Mouse (Mus musculus): Measurements from ENCODE around the gene Slc1a7. TPM values are rescaled to one million over a fixed set of nuclear protein-coding genes. Genes with fewer than 3 reads are reported as not detected.
A peak's percentile ranks its signal among the peaks of the same experiment; 100 is the strongest.

Slc1a7 gene
- total RNA-seq, 2 experiments from 2014 or later, result not detected

DNA sequence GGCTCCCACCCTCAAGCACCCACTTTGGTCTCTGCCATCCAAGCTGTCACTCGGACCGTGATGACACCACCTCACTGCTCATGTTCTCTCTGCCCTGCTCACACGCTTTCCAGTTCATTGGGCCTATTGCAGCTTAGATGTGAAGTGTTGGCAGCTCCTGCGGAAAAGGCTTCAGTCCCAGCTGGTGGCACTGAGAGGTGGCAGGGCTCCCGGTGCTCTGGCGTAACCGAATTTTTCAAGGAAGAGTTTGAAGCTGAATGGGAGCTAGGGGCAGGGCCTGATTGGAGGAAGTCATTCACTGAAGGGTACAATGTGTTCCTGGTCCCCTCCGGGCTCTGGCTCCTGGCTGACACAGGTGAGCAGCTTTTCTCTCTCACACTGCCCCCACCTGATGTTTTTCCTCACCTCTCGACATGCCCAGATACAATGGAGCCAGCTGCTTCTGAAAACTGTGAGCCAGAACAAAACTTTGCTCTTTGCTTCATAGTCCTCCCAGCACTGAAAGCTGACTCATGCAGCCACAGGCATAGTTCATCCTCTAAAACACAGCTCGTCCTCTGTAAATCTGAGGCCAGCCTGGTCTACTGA, 83.6 kb downstream of the Slc1a7 start:
- DNase-seq (ENCODE audit: low spot score in 2 of 2), result no peak
- H3K27ac ChIP-seq, result peak overlapping the region; percentile 67
- no peak; the same call in 1 of the 2 replicates for TF ChIP-seq CTCF (conservative IDR thresholded peaks at IDR 0.05)
- no peak overlapping the region for H3K4me3 ChIP-seq

DNA sequence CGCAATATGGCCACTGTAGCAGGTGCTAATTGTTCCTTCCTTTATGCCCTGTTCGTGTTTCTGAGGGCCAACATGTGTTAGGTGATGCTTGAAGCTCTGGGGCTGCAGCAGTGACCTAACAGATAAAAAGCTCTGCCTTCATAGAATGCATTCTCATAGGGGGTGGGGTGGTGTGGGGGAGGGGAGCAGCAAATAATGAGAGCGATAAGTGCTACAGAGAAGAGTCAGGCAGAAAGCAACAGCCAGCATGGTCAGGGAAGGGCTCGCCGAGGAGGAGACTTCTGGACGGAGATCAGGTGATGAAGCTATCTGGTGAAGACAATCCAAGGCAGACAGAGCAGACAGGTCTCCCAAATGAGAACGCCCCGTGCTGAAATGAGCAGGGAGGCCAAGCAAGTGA, 84.5 kb downstream of the Slc1a7 start:
- no peak for TF ChIP-seq CTCF (conservative IDR thresholded peaks at IDR 0.05)
- no peak for DNase-seq (ENCODE audit: low spot score in 2 of 2)
- no peak overlapping the region for H3K4me3 ChIP-seq
- 0 out of 2 replicates have a peak overlapping the region, but pooled peaks have one; percentile 67 for H3K27ac ChIP-seq

DNA sequence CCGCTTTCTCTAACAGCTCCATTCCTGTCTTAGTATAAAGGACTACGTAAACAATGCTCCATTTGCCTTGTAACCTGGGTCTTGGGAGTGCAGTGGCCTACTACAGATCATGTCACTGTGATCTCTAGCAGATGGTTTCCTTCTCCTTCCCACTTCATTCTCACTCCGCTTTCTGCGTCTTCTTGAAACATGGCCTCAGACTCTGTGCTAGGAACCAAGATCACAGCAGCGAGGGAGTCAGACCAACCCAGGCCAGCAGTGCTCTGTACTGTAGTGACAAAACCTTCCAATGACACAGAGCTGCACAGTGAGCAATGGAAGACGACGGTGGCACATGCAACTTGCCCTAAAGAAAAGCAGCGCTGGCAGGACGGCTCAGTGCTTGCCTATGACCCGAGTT, 87.7 kb downstream of the Slc1a7 start:
- no peak for TF ChIP-seq CTCF (conservative IDR thresholded peaks at IDR 0.05)
- Histone ChIP-seq H3K4me3 (no peak overlapping the region), H3K27ac (no peak overlapping the region)
- no peak for DNase-seq (ENCODE audit: low spot score in 2 of 2)

- TF ChIP-seq CTCF (conservative IDR thresholded peaks at IDR 0.05), result no peak
- no peak for DNase-seq (ENCODE audit: low spot score in 2 of 2)
- no peak overlapping the region for H3K27ac ChIP-seq
These were observed 89.1 kb downstream of the Slc1a7 start for GRCm38 (mm10) chr4:108057247-108057646.

GRCm38 (mm10) chr4:108058166-108058565, 90.0 kb downstream of the Slc1a7 start:
- no peak for TF ChIP-seq CTCF (conservative IDR thresholded peaks at IDR 0.05)
- Histone ChIP-seq H3K27ac (peak overlapping the region; percentile 28; the same call in 1 of the 2 replicates), H3K4me3 (no peak overlapping the region)
- DNase-seq (ENCODE audit: low spot score in 2 of 2), result no peak

More at GRCm38 (mm10) chr4:108057247-108057646, 89.1 kb downstream of the Slc1a7 start:
- no peak overlapping the region for H3K4me3 ChIP-seq

DNA sequence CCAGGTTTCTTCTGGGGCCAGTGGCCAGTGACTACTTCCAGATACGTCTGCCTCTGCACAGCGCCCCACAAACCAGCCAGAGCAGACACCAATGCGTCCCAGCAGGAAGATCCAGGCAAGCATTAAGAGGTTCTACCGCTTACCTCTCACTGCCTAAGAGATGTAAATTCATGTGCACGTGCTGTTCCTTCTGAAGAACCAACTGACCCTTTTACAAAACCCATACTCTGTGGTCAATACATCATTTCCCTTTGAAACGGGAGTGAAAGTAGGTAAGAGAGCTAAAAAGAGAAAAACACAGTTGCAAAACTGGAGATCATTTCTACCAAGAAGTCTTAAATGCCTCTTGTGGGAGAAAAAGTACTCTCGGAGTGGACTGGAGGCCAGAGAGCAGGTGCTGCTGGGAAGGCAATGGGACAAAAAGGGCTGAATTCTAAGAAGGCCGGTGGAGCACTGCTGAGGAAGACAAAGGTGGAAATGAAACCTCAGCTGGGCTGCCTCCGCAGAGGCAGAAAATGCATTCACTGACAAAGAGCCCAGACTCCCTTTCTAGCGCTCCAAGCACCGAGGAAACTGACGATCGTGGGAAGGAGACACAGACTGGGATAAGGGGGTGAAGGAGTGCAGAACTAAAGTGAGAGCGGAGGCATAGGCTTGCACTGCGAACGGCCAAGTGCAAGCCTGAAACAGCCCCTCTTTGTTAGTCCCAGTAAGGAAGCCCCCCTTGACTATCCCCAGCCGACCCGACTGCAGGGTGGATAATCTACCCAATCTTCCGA, 91.7 kb downstream of the Slc1a7 start:
- Histone ChIP-seq H3K27ac (peak overlapping the region; percentile 86), H3K4me3 (peak overlapping the region; percentile 40)
- no peak for TF ChIP-seq CTCF (conservative IDR thresholded peaks at IDR 0.05)
- DNase-seq (ENCODE audit: low spot score in 2 of 2), result no peak

DNA sequence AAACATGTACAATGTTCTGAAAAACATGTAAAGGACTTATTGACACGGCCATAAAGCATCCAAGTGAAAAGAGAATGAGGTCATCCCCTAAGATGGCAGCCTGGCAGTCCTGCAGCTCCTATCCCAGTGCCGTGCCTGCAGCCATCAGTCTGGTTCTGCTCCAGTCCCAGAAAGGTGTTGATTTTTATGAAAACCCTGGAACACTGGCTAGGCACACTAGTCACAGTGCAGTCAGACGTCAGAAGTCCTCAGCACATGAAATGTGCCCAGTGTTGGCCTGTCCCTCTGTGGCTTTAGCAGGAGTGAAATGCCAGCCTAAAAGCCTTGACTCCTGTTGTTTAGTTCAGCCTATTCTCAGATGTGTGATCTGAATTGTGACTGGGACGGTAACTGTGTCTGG, 92.6 kb downstream of the Slc1a7 start:
- peak overlapping the region; percentile 86; the same call in 1 of the 2 replicates for H3K27ac ChIP-seq
- no peak overlapping the region for H3K4me3 ChIP-seq
- TF ChIP-seq CTCF (conservative IDR thresholded peaks at IDR 0.05), result no peak
- DNase-seq (ENCODE audit: low spot score in 2 of 2), result no peak

GRCm38 (mm10) chr4:108062524-108062923, 94.4 kb downstream of the Slc1a7 start:
- Histone ChIP-seq H3K4me3 (no peak overlapping the region), H3K27ac (no peak overlapping the region)
- DNase-seq (ENCODE audit: low spot score in 2 of 2), result no peak
- TF ChIP-seq CTCF (conservative IDR thresholded peaks at IDR 0.05), result no peak

Other genes starting within 250 kb of the Slc1a7 start
- 10 to 100 TPM; 84.3 to 98.5 TPM for gene Lrp8, start 166.1 kb upstream of the Slc1a7 start, total RNA-seq (2021)
- gene Magoh, start 88.6 kb upstream of the Slc1a7 start, total RNA-seq (2021), result 10 to 100 TPM; 35.4 to 40.0 TPM
- 10 to 100 TPM; 69.2 to 74.3 TPM for gene 0610037L13Rik, start 78.5 kb upstream of the Slc1a7 start, total RNA-seq (2021)
- gene Cpt2, start 44.7 kb upstream of the Slc1a7 start, total RNA-seq (2021), result 1 to 10 TPM; 6.6 to 8.5 TPM
- gene Podn, start 128.1 kb downstream of the Slc1a7 start, total RNA-seq (2021), result 10 to 100 TPM; 10.2 to 10.4 TPM
- 10 to 100 TPM; 91.8 to 96.0 TPM for gene Scp2, start 176.7 kb downstream of the Slc1a7 start, total RNA-seq (2021)
- gene Echdc2, start 197.1 kb downstream of the Slc1a7 start, total RNA-seq (2021), result 10 to 100 TPM; 20.2 to 21.1 TPM
- not detected for gene Zyg11a, start 249.7 kb downstream of the Slc1a7 start, total RNA-seq (2021)